Mouse (Mus musculus) liver, embryonic 14.5 days (tissue): ENCODE results near the gene U2surp. TPM values are rescaled to one million over a fixed set of nuclear protein-coding genes. Genes with fewer than 3 reads are reported as not detected.

Experiments
- ATAC-seq: fragments of 200-750 bp; cut with Nextera tagmentation; 2 replicates; pipeline ENCODE4 v1.8.0; 2017; ENCODE audit warnings: moderate number of reproducible peaks, mild to moderate bottlenecking, moderate library complexity; ENCODE audit not compliant: insufficient read depth
- DNase-seq, 3 experiments: peaks; one replicate each; pipeline ENCODE4 v3.0.0-alpha.2; 2012 to 2013; ENCODE audit warnings: low read depth in 3 of 3, low spot score in 3 of 3
- H3K27ac ChIP-seq: fragments of 300-500 bp; sonication (generic); 2 replicates; pipeline ENCODE4 v1.5.1; 2014; ENCODE audit warnings: moderate library complexity, mild to moderate bottlenecking, control low read depth, inconsistent platforms
- H3K27me3 ChIP-seq: fragments of 300-500 bp; sonication (generic); 2 replicates; pipeline ENCODE4 v1.6.1; 2014; ENCODE audit warnings: mild to moderate bottlenecking, low read length, moderate library complexity; ENCODE audit not compliant: control insufficient read depth, insufficient read depth
- H3K36me3 ChIP-seq: fragments of 300-500 bp; sonication (generic); replicated peaks from 2 replicates; pipeline ENCODE4 v1.6.1; 2014; ENCODE audit warnings: low read depth; ENCODE audit not compliant: control insufficient read depth, insufficient read depth
- H3K4me1 ChIP-seq, 2 experiments: fragments of 200-500 bp in 1 of 2; fragments of 300-500 bp in 1 of 2; sonication (generic) in 1 of 2; replicated peaks; 2 replicates each; pipeline ENCODE4 v1.6.1; 2012 to 2014; ENCODE audit warnings: antibody characterized with exemption in 1 of 2, inconsistent platforms in 1 of 2, low read length in 1 of 2; ENCODE audit not compliant: control insufficient read depth in 2 of 2, insufficient read depth in 2 of 2
- H3K4me2 ChIP-seq: fragments of 300-500 bp; sonication (generic); 2 replicates; pipeline ENCODE4 v1.6.1; 2014; ENCODE audit warnings: low read depth, mild to moderate bottlenecking, control low read depth, moderate library complexity
- H3K4me3 ChIP-seq, 2 experiments: fragments of 200-500 bp in 1 of 2; fragments of 300-500 bp in 1 of 2; sonication (generic) in 1 of 2; 2 replicates each; pipeline ENCODE4 v1.5.1; 2012 to 2014; ENCODE audit warnings: low read depth in 2 of 2, low read length in 2 of 2, mild to moderate bottlenecking in 2 of 2, control low read depth in 1 of 2, inconsistent platforms in 1 of 2, moderate library complexity in 1 of 2; ENCODE audit not compliant: insufficient read depth in 1 of 2
- H3K9ac ChIP-seq: fragments of 300-500 bp; sonication (generic); replicated peaks from 2 replicates; pipeline ENCODE4 v1.6.1; 2014; ENCODE audit warnings: mild to moderate bottlenecking, control low read depth, moderate library complexity
- H3K9me3 ChIP-seq: fragments of 300-500 bp; sonication (generic); 2 replicates; pipeline ENCODE4 v1.6.1; 2016; ENCODE audit warnings: low read length, mixed read lengths; ENCODE audit not compliant: control insufficient read depth
- CTCF ChIP-seq: IDR thresholded peaks from 2 replicates; pipeline ENCODE4 v1.5.1; 2016; ENCODE audit warnings: antibody characterized with exemption, low read depth, control low read depth
- EP300 ChIP-seq: IDR thresholded peaks from 2 replicates; pipeline ENCODE4 v1.6.1; 2016; ENCODE audit warnings: antibody characterized with exemption, low read depth
- WGBS: fragments of 180-500 bp; shearing (Covaris S2); extraction: QIAGEN DNeasy Blood & Tissue Kit; methylation state at CpG from one replicate; pipeline ENCODE4 v1.1.7; 2014; ENCODE audit not compliant: insufficient replicate concordance; 5-methylcytosine and 5-hydroxymethylcytosine counted together
- polyA plus RNA-seq, 2 experiments: library from polyadenylated mRNA; depleted of rRNA in 1 of 2; stranded (reverse) in 1 of 2; unstranded in 1 of 2; fragments of >200 nt; fragmentation: Nextera tagmentation in 1 of 2; extraction: Ambion mirVana in 1 of 2; gene quantifications; 2 replicates each; pipeline versions ENCODE4 v1.2.1 to v1.2.3; 2012 to 2014

U2surp gene
- polyA plus RNA-seq, 2 experiments = 12.4 to 57.4 TPM

DNA sequence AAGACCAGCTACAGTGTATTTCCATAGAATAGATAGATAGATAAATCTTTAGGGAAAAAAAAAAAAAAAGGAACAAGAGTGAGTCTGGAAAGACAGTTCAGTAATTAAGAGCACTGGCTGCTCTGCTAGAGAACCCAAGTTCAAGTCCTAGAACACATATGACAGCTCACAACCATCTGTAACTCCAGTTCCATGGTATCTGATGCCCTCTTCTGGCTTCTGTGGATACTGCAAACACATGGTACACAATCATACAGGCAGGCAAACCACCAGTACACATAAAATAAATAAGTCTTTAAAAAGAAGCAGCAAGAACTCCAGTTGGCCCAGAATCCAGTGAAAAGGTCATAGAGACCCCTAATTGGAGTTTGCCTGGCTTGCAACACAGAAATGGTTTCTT lies 97.9 kb downstream of the U2surp start:
- H3K4me2 ChIP-seq = no peak overlapping the region
- H3K27me3 ChIP-seq = peaks cover 4% of the 10 kb centered on the region
- H3K9ac ChIP-seq = no peak overlapping the region
- ATAC-seq (no peak), DNase-seq (no peak)
- TF ChIP-seq EP300 (no peak), CTCF (peak; percentile 3; the same call in 1 of the 2 replicates)
- H3K27ac ChIP-seq = no peak overlapping the region
- H3K4me1 ChIP-seq = no peaks in the 10 kb centered on the region
- H3K9me3 ChIP-seq = no peaks in the 10 kb centered on the region
- H3K4me3 ChIP-seq = no peak overlapping the region
- H3K36me3 ChIP-seq = no peaks in the 10 kb centered on the region

DNA sequence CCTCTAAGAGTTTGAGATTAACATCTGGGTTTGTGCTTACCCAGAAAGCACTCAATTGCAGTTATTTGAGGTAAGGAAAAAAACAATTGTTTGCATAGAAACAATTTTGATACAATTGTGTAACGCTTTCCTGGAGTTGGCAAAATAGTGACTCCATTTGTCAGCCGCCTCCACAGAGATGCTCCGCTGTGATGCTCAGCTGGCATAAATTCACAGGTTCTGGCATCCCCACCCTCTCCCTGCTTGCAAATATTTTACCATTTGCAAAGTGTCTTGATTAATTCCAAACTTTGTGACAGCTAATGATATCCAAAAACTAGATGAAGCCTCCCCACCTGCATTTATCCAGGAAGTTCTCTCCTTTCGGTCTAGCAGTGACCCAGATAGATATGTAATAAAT lies 99.7 kb downstream of the U2surp start:
- WGBS = 72% methylated on average over 4 of the region's 4 CpGs
- Histone ChIP-seq H3K9me3 (no peaks in the 10 kb centered on the region), H3K9ac (no peak overlapping the region), H3K4me2 (no peak overlapping the region), H3K27ac (no peak overlapping the region), H3K36me3 (no peaks in the 10 kb centered on the region), H3K4me3 (no peak overlapping the region), H3K4me1 (no peaks in the 10 kb centered on the region), H3K27me3 (peaks cover 21% of the 10 kb centered on the region)
- no peak for ATAC-seq
- TF ChIP-seq EP300 (no peak), CTCF (no peak)
- no peak for DNase-seq

- Histone ChIP-seq H3K27me3 (peaks cover 47% of the 10 kb centered on the region), H3K4me2 (peak overlapping the region; percentile 58), H3K9me3 (no peaks in the 10 kb centered on the region), H3K9ac (no peak overlapping the region), H3K4me3 (peak overlapping the region; percentile 4 to 45; a peak in 3 of 4 replicates), H3K4me1 (no peaks in the 10 kb centered on the region), H3K36me3 (no peaks in the 10 kb centered on the region), H3K27ac (no peak overlapping the region)
- WGBS = 2% methylated on average over 24 of the region's 24 CpGs
- no peak for DNase-seq
- ATAC-seq = peak; percentile 26; the same call in 1 of the 2 replicates
- TF ChIP-seq EP300 (no peak), CTCF (no peak)
Observed at GRCm38 (mm10) chr9:95407586-95408220, 104.1 kb downstream of the U2surp start.

Other genes with a start within 250 kb of the U2surp start
- gene Chst2, start 105.3 kb downstream of the U2surp start, polyA plus RNA-seq (2012; rRNA removed) = 0.21 and 0.24 TPM in 2 replicates
- gene Chst2, start 105.3 kb downstream of the U2surp start, polyA plus RNA-seq (2014; fragmentation: Nextera tagmentation; extraction: Ambion mirVana) = 0.24 and 0.36 TPM in 2 replicates
- 11.9 and 12.2 TPM in 2 replicates for gene Paqr9, start 47.7 kb upstream of the U2surp start, polyA plus RNA-seq (2012; rRNA removed)
- 7.5 and 10.7 TPM in 2 replicates for gene Paqr9, start 47.7 kb upstream of the U2surp start, polyA plus RNA-seq (2014; fragmentation: Nextera tagmentation; extraction: Ambion mirVana)
- gene Pcolce2, start 125.6 kb upstream of the U2surp start, polyA plus RNA-seq (2012; rRNA removed) = 0.57 and 1.4 TPM in 2 replicates
- gene Pcolce2, start 125.6 kb upstream of the U2surp start, polyA plus RNA-seq (2014; fragmentation: Nextera tagmentation; extraction: Ambion mirVana) = 6.7 and 6.9 TPM in 2 replicates
- 0.44 and 0.45 TPM in 2 replicates for gene Trpc1, start 238.4 kb upstream of the U2surp start, polyA plus RNA-seq (2012; rRNA removed)
- 0.51 and 0.52 TPM in 2 replicates for gene Trpc1, start 238.4 kb upstream of the U2surp start, polyA plus RNA-seq (2014; fragmentation: Nextera tagmentation; extraction: Ambion mirVana)